Mouse (Mus musculus) embryo, embryonic 11.5 days (tissue): Measurements from ENCODE around the gene Ilvbl.
"Not testable (repeated sequence)": the region's sequence is repeated elsewhere in the genome, so short reads cannot be mapped to it uniquely, and the experiment has no call there.

Source experiments
- DNase-seq: peaks from one replicate; pipeline ENCODE4 v3.0.0-alpha.2; 2012; ENCODE audit warnings: low read depth, low spot score

The Ilvbl gene

DNA sequence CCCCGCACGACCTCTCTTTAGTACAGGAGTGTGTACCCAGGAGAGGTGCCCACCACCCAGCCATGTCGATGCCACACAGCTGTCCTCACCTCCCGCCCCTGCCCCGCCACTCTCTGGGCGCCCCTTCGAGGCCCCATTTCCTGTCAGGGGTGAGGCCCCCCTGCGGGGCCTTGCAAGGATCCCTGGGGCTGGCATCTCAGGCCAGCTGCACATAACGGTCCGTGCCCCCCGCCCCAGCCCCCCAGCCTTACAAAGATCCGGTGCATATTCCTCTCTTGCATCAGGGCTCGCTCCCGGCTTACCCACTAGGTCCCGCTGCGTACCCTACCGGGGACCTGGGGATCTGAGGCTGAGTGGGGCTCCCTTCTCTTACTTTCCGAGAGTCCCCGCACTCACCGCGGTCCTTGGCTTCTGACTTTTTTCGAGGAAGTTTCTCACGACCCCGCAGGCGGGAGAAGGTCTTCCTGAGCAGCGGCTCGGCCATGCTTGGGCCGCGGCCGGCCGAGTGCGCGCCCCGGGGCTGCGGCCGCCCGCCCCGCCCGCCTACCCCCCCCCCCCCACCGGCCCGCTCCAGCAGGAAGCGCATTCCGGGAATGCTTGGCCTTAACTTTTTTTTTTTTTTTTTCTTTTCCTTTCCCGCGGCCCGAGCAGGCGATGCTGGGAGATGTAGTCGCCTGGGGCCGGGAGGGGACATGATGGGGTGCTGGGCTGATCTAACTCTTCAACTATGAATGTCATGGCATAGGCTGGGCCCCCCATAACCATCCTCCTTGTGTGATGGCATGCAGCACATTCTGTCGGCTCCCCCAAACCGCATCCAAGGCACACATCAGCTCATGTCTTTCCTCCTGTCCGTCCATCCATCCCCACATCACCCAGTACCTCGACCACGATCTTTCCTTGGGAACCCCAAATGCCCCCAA is 17.5 kb downstream of the Ilvbl start, which contains the start of gene Syde1:
TSS of gene Syde1 (minus strand) at position 559 of the 923 bp plus-strand sequence.
- DNase-seq, result no peak

DNA sequence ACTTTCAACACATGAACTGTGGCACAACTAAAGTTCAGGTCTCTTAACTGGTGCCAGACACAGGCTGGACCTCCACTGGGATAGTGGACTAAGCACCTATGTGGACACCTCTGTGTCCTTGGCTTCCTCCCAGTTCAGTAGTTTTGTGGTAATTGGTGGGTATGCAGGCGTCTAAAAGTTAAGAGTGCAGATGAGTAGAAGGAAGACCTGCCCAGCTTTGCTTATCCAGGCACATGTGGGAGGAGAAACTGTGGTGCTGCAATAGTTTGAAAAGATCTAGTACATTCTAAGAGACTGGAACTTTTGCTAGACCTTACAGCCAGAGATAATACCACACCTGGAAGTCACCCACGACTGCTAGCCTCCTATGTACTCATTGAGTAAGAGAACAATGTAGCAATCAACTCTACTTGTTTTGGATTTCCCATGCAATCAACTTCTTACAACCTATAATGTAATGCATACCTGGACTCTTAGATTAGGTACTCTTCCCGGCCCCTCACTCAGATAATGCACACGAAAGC is 18.8 kb downstream of the Ilvbl start:
- DNase-seq, result no peak

DNA sequence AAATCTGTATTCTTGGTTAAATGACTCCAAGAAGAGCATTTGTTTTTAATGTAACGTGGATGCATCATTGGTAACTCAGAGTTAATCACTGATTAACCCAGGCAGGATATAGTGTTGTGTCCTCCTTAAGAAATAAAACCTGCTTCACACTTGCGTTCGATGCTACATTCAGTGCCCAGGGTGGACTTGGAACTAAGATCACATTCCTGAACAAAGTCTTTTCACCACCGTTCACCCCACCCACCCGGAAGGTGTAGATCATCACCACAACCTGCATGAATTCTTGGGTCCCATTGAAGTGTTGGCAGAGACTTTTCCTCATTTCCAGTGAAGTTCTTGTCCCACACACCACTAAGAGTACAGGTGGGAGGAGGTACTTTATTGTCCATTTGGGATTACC is 19.6 kb downstream of the Ilvbl start:
- DNase-seq, result no peak

DNA sequence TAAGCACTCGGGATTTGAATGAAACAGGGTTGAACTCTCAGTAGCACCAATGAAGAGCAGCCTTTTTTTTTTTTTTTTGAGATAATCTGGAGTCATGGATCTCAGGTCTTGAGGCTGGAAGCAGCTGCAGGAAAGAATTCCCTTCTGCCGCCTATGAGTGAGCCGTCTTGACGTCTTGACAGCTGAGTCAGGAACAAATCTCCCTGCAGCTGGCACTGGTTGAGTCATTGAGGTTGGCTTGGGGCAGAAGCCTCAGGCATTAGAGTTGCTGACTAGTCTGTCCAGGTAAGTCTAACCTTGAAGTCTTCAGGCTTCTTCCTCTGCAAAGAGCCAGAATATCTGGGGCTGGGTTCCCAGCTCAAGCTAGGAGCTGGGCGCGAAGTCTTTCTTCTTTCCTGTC is 20.0 kb downstream of the Ilvbl start:
- DNase-seq, result no peak

DNA sequence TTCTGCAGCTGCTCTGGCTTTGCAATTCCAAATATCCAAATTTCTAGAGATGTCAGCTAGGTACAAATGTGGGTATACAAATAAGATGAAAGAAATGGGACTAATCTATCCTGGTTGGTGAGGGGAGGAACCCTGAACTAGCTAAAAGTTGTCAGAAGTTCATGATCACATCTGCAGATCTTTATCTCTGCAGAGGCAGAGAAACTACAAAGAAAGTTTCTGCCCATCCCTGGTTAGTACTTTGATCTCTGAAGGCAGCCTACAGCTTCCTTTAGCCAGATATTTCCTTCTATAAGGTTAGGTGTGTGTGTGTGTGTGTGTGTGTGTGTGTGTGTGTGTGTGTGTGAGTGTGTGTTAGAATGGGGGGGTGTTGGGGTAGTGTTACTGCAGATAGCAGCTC is 20.4 kb downstream of the Ilvbl start:
- no peak for DNase-seq

DNA sequence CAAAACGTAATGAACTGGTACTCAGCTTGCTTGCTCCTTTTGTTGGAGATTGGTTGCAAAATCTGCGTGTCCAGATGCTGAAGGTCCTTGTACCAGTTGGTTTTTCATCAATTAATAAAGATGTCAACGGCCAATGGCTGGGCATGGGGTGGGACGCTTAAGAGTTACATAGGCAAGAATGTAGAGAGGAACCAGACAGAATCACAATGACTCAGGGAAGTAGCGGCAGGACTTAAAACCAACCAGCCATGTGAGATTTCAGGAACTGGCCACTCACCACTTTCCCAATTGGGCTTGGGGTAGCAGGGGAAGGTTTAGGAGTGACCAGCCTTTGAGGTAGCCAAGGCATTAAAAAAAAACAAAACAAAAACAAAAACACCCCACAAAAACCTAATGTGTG is 25.7 kb downstream of the Ilvbl start:
- no peak for DNase-seq

DNA sequence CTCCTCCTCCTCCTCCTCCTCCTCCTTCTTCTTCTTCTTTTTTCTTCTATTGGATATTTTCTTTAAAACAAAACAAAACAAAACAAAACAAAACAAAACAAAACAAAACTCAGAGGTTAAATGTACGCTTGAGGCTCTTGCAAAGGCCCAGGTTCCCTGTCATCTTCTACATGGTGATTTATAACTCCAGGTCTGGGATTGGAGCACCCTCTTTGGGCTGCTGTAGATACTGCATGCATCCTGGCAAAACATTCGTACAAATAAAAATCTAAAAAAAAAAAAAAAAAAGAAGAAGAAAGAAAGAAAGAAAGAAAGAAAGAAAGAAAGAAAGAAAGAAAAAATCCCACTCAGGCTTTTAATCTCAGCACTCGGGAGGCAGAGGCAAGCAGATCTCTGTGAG is 30.9 kb downstream of the Ilvbl start:
- DNase-seq, result no peak

DNA sequence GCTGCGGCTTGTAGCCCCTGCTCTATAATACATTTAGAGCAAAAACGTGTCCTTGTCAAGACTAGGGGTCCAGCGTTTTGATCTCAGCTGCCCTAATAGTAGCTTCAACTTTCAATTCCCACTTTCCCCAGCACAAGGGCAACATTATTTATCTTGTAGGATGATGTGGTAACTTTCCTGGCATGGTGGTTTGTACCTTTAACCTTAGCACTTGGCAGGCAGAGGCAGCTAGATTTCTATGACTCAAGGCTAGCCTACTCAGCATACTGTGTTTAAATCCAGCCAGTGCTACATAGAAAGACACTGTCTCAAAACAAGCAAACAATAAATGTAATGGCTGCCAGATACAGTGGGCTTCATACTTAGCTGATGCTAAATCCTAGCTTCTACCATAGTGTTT is 33.5 kb downstream of the Ilvbl start:
- DNase-seq, result no peak

DNA sequence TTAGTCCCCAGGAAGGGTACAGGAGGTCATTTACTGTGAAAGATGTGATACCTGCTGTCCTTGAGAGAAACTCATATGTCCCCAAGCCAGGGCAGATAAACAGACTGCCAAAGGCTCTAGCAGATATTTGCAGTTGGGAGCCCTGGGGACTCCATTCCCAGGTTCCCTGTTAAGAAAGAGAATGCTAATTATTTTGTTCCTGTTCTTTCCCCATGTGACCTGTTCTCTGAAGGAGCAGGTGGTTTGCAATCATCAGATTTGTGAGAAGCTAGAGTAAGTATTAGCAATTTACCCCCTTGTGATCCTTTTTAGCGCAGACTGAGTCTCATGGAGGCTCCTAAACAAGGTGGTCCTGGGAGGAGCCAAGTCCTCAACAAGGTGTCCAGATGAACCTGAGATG is 43.8 kb downstream of the Ilvbl start, which contains the start of gene Olfr1357:
TSS of gene Olfr1357 (minus strand) at position 101 of the 400 bp plus-strand sequence.
- DNase-seq, result no peak

DNA sequence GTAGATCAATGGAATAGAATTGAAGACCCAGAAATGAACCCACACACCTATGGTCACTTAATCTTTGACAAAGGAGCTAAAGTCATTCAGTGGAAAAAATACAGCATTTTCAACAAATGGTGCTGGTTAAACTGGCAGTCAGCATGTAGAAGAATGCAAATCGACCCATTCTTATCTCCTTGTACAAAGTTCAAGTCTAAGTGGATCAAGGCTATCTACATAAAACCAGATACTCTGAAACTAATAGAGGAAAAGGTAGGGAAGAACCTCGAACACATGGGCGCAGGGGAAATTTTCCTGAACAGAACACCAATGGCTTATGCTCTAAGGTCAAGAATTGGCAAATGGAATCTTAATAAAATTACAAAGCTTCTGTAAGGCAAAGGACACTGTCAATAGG is 49.0 kb downstream of the Ilvbl start:
- DNase-seq, result not testable (repeated sequence)

DNA sequence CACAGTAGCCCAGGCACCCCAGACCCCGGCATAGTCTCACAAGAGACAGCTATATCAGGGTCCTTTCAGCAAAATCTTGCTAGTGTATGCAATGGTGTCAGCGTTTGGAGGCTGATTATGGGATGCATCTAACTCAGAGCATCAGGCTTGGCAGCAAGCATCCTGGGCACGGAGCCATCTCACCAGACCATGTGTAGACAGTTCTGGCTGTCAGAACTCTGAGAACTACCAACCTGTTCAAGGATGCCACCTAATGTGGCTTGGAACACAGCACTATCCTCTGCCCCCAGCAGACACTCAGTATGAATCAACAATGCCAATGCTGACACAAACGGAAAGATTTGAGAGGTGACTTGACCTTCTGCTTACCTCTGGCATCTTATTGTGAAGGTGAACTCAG is 56.0 kb downstream of the Ilvbl start:
- DNase-seq, result no peak

DNA sequence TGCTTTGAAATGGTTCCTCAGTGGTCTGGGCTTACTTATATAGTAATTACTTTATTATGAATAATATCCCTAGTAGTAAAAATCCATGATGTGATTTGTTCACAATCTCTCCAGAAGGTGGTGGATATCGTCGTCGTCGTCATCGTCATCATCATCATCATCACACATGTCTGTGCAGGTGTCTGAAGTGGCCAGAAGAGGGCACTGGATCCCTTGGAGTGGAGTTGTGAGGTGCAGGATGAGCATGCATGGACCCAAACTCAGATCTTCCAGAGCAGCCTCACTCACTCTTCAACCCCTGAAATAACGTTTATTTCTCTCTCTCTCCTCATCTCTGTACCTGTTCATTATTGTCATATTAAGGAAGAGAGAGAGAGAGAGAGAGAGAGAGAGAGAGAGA is 58.2 kb downstream of the Ilvbl start:
- DNase-seq, result peak; percentile 14
